Mouse (Mus musculus): Measurements from ENCODE around the gene Slc7a5. TPM values are rescaled to one million over a fixed set of nuclear protein-coding genes. Genes with fewer than 3 reads are reported as not detected.

The Slc7a5 gene
- polyA plus RNA-seq, 1 experiment from 2014 or later = 8.9 TPM

GRCm38 (mm10) chr8:121903977-121904376 is 3.5 kb downstream of the Slc7a5 start:
- peaks cover 5% of the 10 kb centered on the region for H3K4me1 ChIP-seq (replicated peaks; ENCODE audit: control insufficient read depth, insufficient read depth)
- TF ChIP-seq EP300 (optimal IDR thresholded peaks at IDR 0.05) (no peak), CTCF (IDR thresholded peaks at IDR 0.05; ENCODE audit: low read depth) (peak; percentile 46)
- DNase-seq (ENCODE audit: low spot score) = no peak
- no peak overlapping the region for H3K9ac ChIP-seq (ENCODE audit: low read length)
- H3K36me3 ChIP-seq (ENCODE audit: control insufficient read depth, insufficient read depth, low read length) = no peaks in the 10 kb centered on the region
- H3K27me3 ChIP-seq (ENCODE audit: control insufficient read depth, insufficient read depth, low read length) = no peaks in the 10 kb centered on the region
- no peak overlapping the region for H3K27ac ChIP-seq (replicated peaks)
- no peak for ATAC-seq (ENCODE audit: low FRiP score, low TSS enrichment)
- H3K4me2 ChIP-seq (replicated peaks; ENCODE audit: low read depth) = no peak overlapping the region
- H3K4me3 ChIP-seq (ENCODE audit: low read depth, low read length) = no peak overlapping the region
- H3K9me3 ChIP-seq (ENCODE audit: control insufficient read depth, low read length) = no peaks in the 10 kb centered on the region
- 57% methylated on average over 6 of the region's 6 CpGs for WGBS

GRCm38 (mm10) chr8:121901498-121902236 is 5.8 kb downstream of the Slc7a5 start:
- peaks cover 16% of the 10 kb centered on the region for H3K4me1 ChIP-seq (replicated peaks; ENCODE audit: control insufficient read depth, insufficient read depth)
- no peak overlapping the region for H3K4me2 ChIP-seq (replicated peaks; ENCODE audit: low read depth)
- H3K36me3 ChIP-seq (ENCODE audit: control insufficient read depth, insufficient read depth, low read length) = no peaks in the 10 kb centered on the region
- no peak for ATAC-seq (ENCODE audit: low FRiP score, low TSS enrichment)
- H3K27me3 ChIP-seq (ENCODE audit: control insufficient read depth, insufficient read depth, low read length) = no peaks in the 10 kb centered on the region
- DNase-seq (ENCODE audit: low spot score) = peak; percentile 44
- no peak overlapping the region for H3K4me3 ChIP-seq (ENCODE audit: low read depth, low read length)
- H3K9me3 ChIP-seq (ENCODE audit: control insufficient read depth, low read length) = no peaks in the 10 kb centered on the region
- H3K27ac ChIP-seq (replicated peaks) = 0 out of 2 replicates have a peak overlapping the region, but pooled peaks have one; percentile 24
- TF ChIP-seq CTCF (IDR thresholded peaks at IDR 0.05; ENCODE audit: low read depth) = no peak
- no peak for TF ChIP-seq EP300 (optimal IDR thresholded peaks at IDR 0.05)
- H3K9ac ChIP-seq (ENCODE audit: low read length) = 0 out of 2 replicates have a peak overlapping the region, but pooled peaks have one; percentile 35
- 33% methylated on average over 8 of the region's 8 CpGs for WGBS

- Histone ChIP-seq H3K4me3 (ENCODE audit: low read depth, low read length) (no peak overlapping the region), H3K4me2 (replicated peaks; ENCODE audit: low read depth) (peak overlapping the region; percentile 21; the same call in 1 of the 2 replicates), H3K36me3 (ENCODE audit: control insufficient read depth, insufficient read depth, low read length) (no peaks in the 10 kb centered on the region), H3K9ac (ENCODE audit: low read length) (peak overlapping the region; percentile 31; the same call in 1 of the 2 replicates), H3K27me3 (ENCODE audit: control insufficient read depth, insufficient read depth, low read length) (no peaks in the 10 kb centered on the region), H3K27ac (replicated peaks) (peak overlapping the region; percentile 90), H3K9me3 (ENCODE audit: control insufficient read depth, low read length) (no peaks in the 10 kb centered on the region), H3K4me1 (replicated peaks; ENCODE audit: control insufficient read depth, insufficient read depth) (peaks cover 16% of the 10 kb centered on the region)
- no peak for ATAC-seq (ENCODE audit: low FRiP score, low TSS enrichment)
- TF ChIP-seq EP300 (optimal IDR thresholded peaks at IDR 0.05) (no peak), CTCF (IDR thresholded peaks at IDR 0.05; ENCODE audit: low read depth) (no peak)
- WGBS = 82% methylated on average over 18 of the region's 18 CpGs
- no peak for DNase-seq (ENCODE audit: low spot score)
Observed at GRCm38 (mm10) chr8:121899180-121900044, 8.1 kb downstream of the Slc7a5 start.

DNA sequence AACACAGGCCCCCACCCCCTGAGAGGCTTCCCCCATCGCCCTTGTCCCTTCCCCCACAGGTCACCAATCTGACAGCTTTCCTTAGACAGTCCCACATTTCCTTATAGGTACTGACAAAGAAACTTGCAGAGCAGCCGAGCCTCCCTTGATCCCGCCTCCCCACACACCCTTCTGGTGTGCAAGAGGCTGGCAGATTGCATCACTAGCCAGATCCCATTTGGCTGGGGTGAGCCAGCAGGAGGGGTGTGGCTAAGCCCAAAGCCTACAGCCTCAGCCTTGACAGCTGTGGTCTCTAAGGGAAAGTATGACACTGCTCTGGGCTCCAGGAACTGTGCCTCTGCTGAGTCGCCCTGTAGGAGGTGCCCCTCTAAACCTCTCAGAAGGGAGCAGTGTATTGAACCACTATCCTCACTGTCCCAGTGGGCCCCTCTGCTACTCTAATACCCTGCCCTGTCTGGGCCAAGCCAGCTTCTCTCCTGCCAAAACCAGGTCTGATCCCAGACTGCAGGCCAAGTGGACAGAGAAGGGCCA is 9.0 kb downstream of the Slc7a5 start:
- DNase-seq (ENCODE audit: low spot score) (peak; percentile 91), ATAC-seq (ENCODE audit: low FRiP score, low TSS enrichment) (peak; percentile 93)
- H3K9me3 ChIP-seq (ENCODE audit: control insufficient read depth, low read length) = no peaks in the 10 kb centered on the region
- H3K4me2 ChIP-seq (replicated peaks; ENCODE audit: low read depth) = peak overlapping the region; percentile 21
- no peaks in the 10 kb centered on the region for H3K27me3 ChIP-seq (ENCODE audit: control insufficient read depth, insufficient read depth, low read length)
- H3K27ac ChIP-seq (replicated peaks) = peak overlapping the region; percentile 90
- TF ChIP-seq EP300 (optimal IDR thresholded peaks at IDR 0.05) = no peak
- TF ChIP-seq CTCF (IDR thresholded peaks at IDR 0.05; ENCODE audit: low read depth) = peak; percentile 42
- 5% methylated on average over 4 of the region's 4 CpGs for WGBS
- no peaks in the 10 kb centered on the region for H3K36me3 ChIP-seq (ENCODE audit: control insufficient read depth, insufficient read depth, low read length)
- H3K4me1 ChIP-seq (replicated peaks; ENCODE audit: control insufficient read depth, insufficient read depth) = peaks cover 16% of the 10 kb centered on the region
- H3K4me3 ChIP-seq (ENCODE audit: low read depth, low read length) = peak overlapping the region; percentile 6
- peak overlapping the region; percentile 31 for H3K9ac ChIP-seq (ENCODE audit: low read length)

DNA sequence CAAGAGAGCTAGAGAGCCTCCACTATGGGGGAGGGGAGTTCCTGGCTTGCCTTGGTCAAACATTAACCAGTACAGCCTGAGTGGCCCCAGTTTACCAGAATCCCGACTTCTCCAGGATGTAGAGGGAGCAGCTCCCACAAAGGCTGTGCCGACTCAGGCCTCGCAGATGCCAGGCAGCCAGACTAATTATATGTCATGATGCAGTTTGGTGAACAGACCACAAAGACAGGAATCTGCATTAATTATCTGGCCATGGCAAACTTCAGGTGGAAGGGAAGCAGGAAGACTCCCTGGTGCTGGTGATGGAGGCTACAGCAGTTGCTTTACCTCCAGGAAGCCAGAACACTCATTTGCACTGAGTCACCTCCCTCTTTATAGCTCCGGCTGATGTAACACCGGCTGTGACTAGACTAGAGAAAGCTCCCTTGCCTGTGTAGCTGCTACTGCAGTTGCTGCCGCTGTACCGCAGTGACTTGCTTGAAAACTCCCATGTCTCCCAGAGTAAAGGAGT is 9.6 kb downstream of the Slc7a5 start:
- WGBS = 10% methylated on average over 7 of the region's 7 CpGs
- H3K27me3 ChIP-seq (ENCODE audit: control insufficient read depth, insufficient read depth, low read length) = no peaks in the 10 kb centered on the region
- DNase-seq (ENCODE audit: low spot score) (peak; percentile 67), ATAC-seq (ENCODE audit: low FRiP score, low TSS enrichment) (peak; percentile 77)
- H3K4me2 ChIP-seq (replicated peaks; ENCODE audit: low read depth) = peak overlapping the region; percentile 21
- no peak for TF ChIP-seq EP300 (optimal IDR thresholded peaks at IDR 0.05)
- TF ChIP-seq CTCF (IDR thresholded peaks at IDR 0.05; ENCODE audit: low read depth) = no peak
- H3K9me3 ChIP-seq (ENCODE audit: control insufficient read depth, low read length) = no peaks in the 10 kb centered on the region
- H3K9ac ChIP-seq (ENCODE audit: low read length) = peak overlapping the region; percentile 31
- peak overlapping the region; percentile 90 for H3K27ac ChIP-seq (replicated peaks)
- H3K4me3 ChIP-seq (ENCODE audit: low read depth, low read length) = peak overlapping the region; percentile 6
- peaks cover 16% of the 10 kb centered on the region for H3K4me1 ChIP-seq (replicated peaks; ENCODE audit: control insufficient read depth, insufficient read depth)
- H3K36me3 ChIP-seq (ENCODE audit: control insufficient read depth, insufficient read depth, low read length) = no peaks in the 10 kb centered on the region

Measured in stomach, postnatal 0 days (tissue).